Mouse (Mus musculus): ENCODE data around the gene Pus7l.

GRCm38 (mm10) chr15:94524956-94525355 is 18.4 kb downstream of the Pus7l start:
- no peak for TF ChIP-seq CTCF (conservative IDR thresholded peaks at IDR 0.05; ENCODE audit: low read length)
- no peak for TF ChIP-seq NANOG (IDR thresholded peaks at IDR 0.05; ENCODE audit: borderline replicate concordance, low read length)
- TF ChIP-seq POU5F1 (IDR thresholded peaks at IDR 0.05; ENCODE audit: borderline replicate concordance, low read length) = no peak

Data from E14TG2a.4 (cell line).